Mouse (Mus musculus): ENCODE measurements at regions not wholly inside any gene's neighbourhood (a gene's known extent, or its start where the extent isn't known, plus 50 kb on each side); places are given as distances from the start of the nearest gene placed in this dataset.

DNA sequence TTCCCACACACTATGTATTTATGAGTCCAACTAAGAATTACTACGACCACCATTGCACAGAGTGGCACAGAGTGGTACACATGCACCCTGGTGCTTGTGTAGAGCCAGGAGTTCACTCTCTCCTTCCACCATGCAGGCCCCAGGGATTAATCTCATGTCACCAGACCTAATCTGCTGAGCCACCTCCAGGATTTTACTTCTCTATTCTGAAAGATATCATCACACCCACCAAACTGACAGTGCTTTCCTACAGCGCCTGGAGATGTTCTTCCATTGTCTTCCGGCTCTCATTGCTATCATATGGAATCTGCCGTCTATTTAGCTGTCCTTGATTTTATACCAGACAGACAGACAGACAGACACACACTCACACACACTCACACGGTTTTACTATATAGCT lies 71.6 kb downstream of the 1700001O22Rik start:
- H3K9ac ChIP-seq (ENCODE audit: low read length): no peak overlapping the region
- no peak overlapping the region for H3K27ac ChIP-seq (replicated peaks in 1 of 2; ENCODE audit: control insufficient read depth in 1 of 2, insufficient read depth in 1 of 2, low read depth in 2 of 2, low read length in 2 of 2)
- H3K27me3 ChIP-seq (ENCODE audit: control insufficient read depth, insufficient read depth, low read length): no peaks in the 10 kb centered on the region
- 94% methylated on average over 5 of the region's 5 CpGs for WGBS
- H3K4me2 ChIP-seq (ENCODE audit: low read length): no peak overlapping the region
- H3K9me3 ChIP-seq (ENCODE audit: control insufficient read depth, low read length): peaks cover 7% of the 10 kb centered on the region; the same call in 1 of the 2 replicates
- H3K36me3 ChIP-seq (ENCODE audit: control insufficient read depth, insufficient read depth, low read length): no peaks in the 10 kb centered on the region
- ATAC-seq (ENCODE audit: insufficient number of reproducible peaks, insufficient read depth, low FRiP score, low read depth): no peak
- peaks cover 0 to 5% of the 10 kb centered on the region in 2 experiments; a peak in 2 of 4 replicates for H3K4me1 ChIP-seq (ENCODE audit: control insufficient read depth in 2 of 2, insufficient read depth in 2 of 2, low read length in 2 of 2)
- no peak overlapping the region for H3K4me3 ChIP-seq (ENCODE audit: control insufficient read depth in 1 of 2, insufficient read depth in 1 of 2, low read depth in 1 of 2, low read length in 2 of 2)

- Histone ChIP-seq H3K27ac (replicated peaks in 1 of 2; ENCODE audit: control insufficient read depth in 1 of 2, insufficient read depth in 1 of 2, low read depth in 2 of 2, low read length in 2 of 2) (no peak overlapping the region), H3K4me3 (ENCODE audit: control insufficient read depth in 1 of 2, insufficient read depth in 1 of 2, low read depth in 1 of 2, low read length in 2 of 2) (no peak overlapping the region), H3K36me3 (ENCODE audit: control insufficient read depth, insufficient read depth, low read length) (no peaks in the 10 kb centered on the region), H3K9ac (ENCODE audit: low read length) (no peak overlapping the region), H3K9me3 (ENCODE audit: control insufficient read depth, low read length) (peaks cover 7% of the 10 kb centered on the region; the same call in 1 of the 2 replicates), H3K27me3 (ENCODE audit: control insufficient read depth, insufficient read depth, low read length) (no peaks in the 10 kb centered on the region), H3K4me2 (ENCODE audit: low read length) (no peak overlapping the region), H3K4me1 (ENCODE audit: control insufficient read depth in 2 of 2, insufficient read depth in 2 of 2, low read length in 2 of 2) (peaks cover 16 to 28% of the 10 kb centered on the region in 2 experiments)
- no peak for ATAC-seq (ENCODE audit: insufficient number of reproducible peaks, insufficient read depth, low FRiP score, low read depth)
- 91% methylated on average over 6 of the region's 6 CpGs for WGBS
These were observed 75.5 kb downstream of the 1700001O22Rik start for GRCm38 (mm10) chr2:30727948-30728347.

- no peak for ATAC-seq (ENCODE audit: insufficient number of reproducible peaks, insufficient read depth, low FRiP score, low read depth)
- no peak overlapping the region for H3K27ac ChIP-seq (replicated peaks in 1 of 2; ENCODE audit: control insufficient read depth in 1 of 2, insufficient read depth in 1 of 2, low read depth in 2 of 2, low read length in 2 of 2)
- no peaks in the 10 kb centered on the region for H3K27me3 ChIP-seq (ENCODE audit: control insufficient read depth, insufficient read depth, low read length)
- H3K4me1 ChIP-seq (ENCODE audit: control insufficient read depth in 2 of 2, insufficient read depth in 2 of 2, low read length in 2 of 2): peaks cover 34 to 49% of the 10 kb centered on the region in 2 experiments
- H3K4me2 ChIP-seq (ENCODE audit: low read length): peak overlapping the region; percentile 62
- H3K9me3 ChIP-seq (ENCODE audit: control insufficient read depth, low read length): no peaks in the 10 kb centered on the region
- WGBS: 17% methylated on average over 38 of the region's 38 CpGs
- peak overlapping the region; percentile 66 for H3K9ac ChIP-seq (ENCODE audit: low read length)
- H3K4me3 ChIP-seq (ENCODE audit: control insufficient read depth in 1 of 2, insufficient read depth in 1 of 2, low read depth in 1 of 2, low read length in 2 of 2): peak overlapping the region; percentile 17 to 34
- H3K36me3 ChIP-seq (ENCODE audit: control insufficient read depth, insufficient read depth, low read length): no peaks in the 10 kb centered on the region
These were observed 77.6 kb downstream of the 1700001O22Rik start for GRCm38 (mm10) chr2:30725601-30726489.

DNA sequence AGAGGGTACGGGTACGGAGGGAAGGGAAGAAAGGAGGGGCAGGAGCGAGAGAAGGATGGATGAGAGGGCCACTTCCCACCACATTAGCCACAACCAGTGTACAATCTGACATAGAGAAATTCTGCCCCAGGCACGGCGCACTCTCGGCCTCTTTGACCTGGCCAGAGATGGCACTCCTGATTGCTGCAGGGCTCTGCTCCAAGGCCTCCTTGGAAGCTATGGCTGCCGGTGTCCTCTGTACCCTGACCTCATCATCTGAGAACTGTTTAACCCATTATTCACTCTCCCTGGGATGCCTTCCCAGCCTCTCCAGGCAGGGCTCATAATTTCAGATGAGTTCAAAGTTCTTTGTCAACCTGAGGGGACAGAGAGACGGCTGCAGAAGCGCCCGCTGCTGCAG lies 78.3 kb downstream of the 1700001O22Rik start:
- peak overlapping the region in 1 of 2 experiments; percentile 17; a peak in 1 of 4 replicates for H3K4me3 ChIP-seq (ENCODE audit: control insufficient read depth in 1 of 2, insufficient read depth in 1 of 2, low read depth in 1 of 2, low read length in 2 of 2)
- H3K4me2 ChIP-seq (ENCODE audit: low read length): peak overlapping the region; percentile 62
- no peak overlapping the region for H3K27ac ChIP-seq (replicated peaks in 1 of 2; ENCODE audit: control insufficient read depth in 1 of 2, insufficient read depth in 1 of 2, low read depth in 2 of 2, low read length in 2 of 2)
- H3K9me3 ChIP-seq (ENCODE audit: control insufficient read depth, low read length): no peaks in the 10 kb centered on the region
- WGBS: 50% methylated on average over 10 of the region's 10 CpGs
- H3K4me1 ChIP-seq (ENCODE audit: control insufficient read depth in 2 of 2, insufficient read depth in 2 of 2, low read length in 2 of 2): peaks cover 41 to 55% of the 10 kb centered on the region in 2 experiments
- no peak for ATAC-seq (ENCODE audit: insufficient number of reproducible peaks, insufficient read depth, low FRiP score, low read depth)
- H3K27me3 ChIP-seq (ENCODE audit: control insufficient read depth, insufficient read depth, low read length): no peaks in the 10 kb centered on the region
- H3K36me3 ChIP-seq (ENCODE audit: control insufficient read depth, insufficient read depth, low read length): no peaks in the 10 kb centered on the region
- H3K9ac ChIP-seq (ENCODE audit: low read length): peak overlapping the region; percentile 66

DNA sequence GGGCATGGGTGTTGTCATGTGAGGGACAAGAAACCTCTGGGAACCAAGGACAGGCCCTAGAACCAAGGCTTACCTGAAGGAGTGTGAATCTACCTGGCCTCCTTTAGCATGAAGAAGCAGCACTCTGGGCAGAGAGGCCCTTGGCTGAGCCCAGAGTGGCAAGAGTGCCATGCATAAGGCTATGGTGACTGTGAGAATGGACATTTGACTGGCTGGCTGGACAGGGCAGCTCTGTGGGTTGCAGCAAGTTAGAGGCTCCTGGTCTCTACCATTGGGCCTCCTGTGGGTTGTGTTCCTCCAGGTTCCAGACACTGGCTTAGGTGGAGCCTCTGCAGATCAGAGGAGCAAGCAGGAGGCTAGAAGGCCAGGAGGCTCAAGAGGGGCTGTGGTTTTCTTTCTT lies 78.9 kb downstream of the 1700001O22Rik start:
- Histone ChIP-seq H3K9me3 (ENCODE audit: control insufficient read depth, low read length) (no peaks in the 10 kb centered on the region), H3K27me3 (ENCODE audit: control insufficient read depth, insufficient read depth, low read length) (no peaks in the 10 kb centered on the region), H3K9ac (ENCODE audit: low read length) (no peak overlapping the region), H3K27ac (replicated peaks in 1 of 2; ENCODE audit: control insufficient read depth in 1 of 2, insufficient read depth in 1 of 2, low read depth in 2 of 2, low read length in 2 of 2) (no peak overlapping the region), H3K4me1 (ENCODE audit: control insufficient read depth in 2 of 2, insufficient read depth in 2 of 2, low read length in 2 of 2) (peaks cover 47 to 62% of the 10 kb centered on the region in 2 experiments), H3K4me2 (ENCODE audit: low read length) (no peak overlapping the region), H3K4me3 (ENCODE audit: control insufficient read depth in 1 of 2, insufficient read depth in 1 of 2, low read depth in 1 of 2, low read length in 2 of 2) (no peak overlapping the region), H3K36me3 (ENCODE audit: control insufficient read depth, insufficient read depth, low read length) (no peaks in the 10 kb centered on the region)
- no peak for ATAC-seq (ENCODE audit: insufficient number of reproducible peaks, insufficient read depth, low FRiP score, low read depth)

GRCm38 (mm10) chr2:30723059-30723587 lies 80.3 kb downstream of the 1700001O22Rik start:
- H3K4me3 ChIP-seq (ENCODE audit: control insufficient read depth in 1 of 2, insufficient read depth in 1 of 2, low read depth in 1 of 2, low read length in 2 of 2): no peak overlapping the region
- 35% methylated on average over 10 of the region's 10 CpGs for WGBS
- H3K4me2 ChIP-seq (ENCODE audit: low read length): no peak overlapping the region
- no peak for ATAC-seq (ENCODE audit: insufficient number of reproducible peaks, insufficient read depth, low FRiP score, low read depth)
- H3K27ac ChIP-seq (replicated peaks in 1 of 2; ENCODE audit: control insufficient read depth in 1 of 2, insufficient read depth in 1 of 2, low read depth in 2 of 2, low read length in 2 of 2): peak overlapping the region; percentile 46 to 98
- H3K27me3 ChIP-seq (ENCODE audit: control insufficient read depth, insufficient read depth, low read length): no peaks in the 10 kb centered on the region
- no peaks in the 10 kb centered on the region for H3K9me3 ChIP-seq (ENCODE audit: control insufficient read depth, low read length)
- H3K4me1 ChIP-seq (ENCODE audit: control insufficient read depth in 2 of 2, insufficient read depth in 2 of 2, low read length in 2 of 2): peaks cover 56 to 74% of the 10 kb centered on the region in 2 experiments
- peak overlapping the region; percentile 76; the same call in 1 of the 2 replicates for H3K9ac ChIP-seq (ENCODE audit: low read length)
- no peaks in the 10 kb centered on the region for H3K36me3 ChIP-seq (ENCODE audit: control insufficient read depth, insufficient read depth, low read length)

- no peaks in the 10 kb centered on the region for H3K36me3 ChIP-seq (ENCODE audit: control insufficient read depth, insufficient read depth, low read length)
- no peaks in the 10 kb centered on the region for H3K27me3 ChIP-seq (ENCODE audit: control insufficient read depth, insufficient read depth, low read length)
- H3K4me3 ChIP-seq (ENCODE audit: control insufficient read depth in 1 of 2, insufficient read depth in 1 of 2, low read depth in 1 of 2, low read length in 2 of 2): no peak overlapping the region
- ATAC-seq (ENCODE audit: insufficient number of reproducible peaks, insufficient read depth, low FRiP score, low read depth): no peak
- H3K9me3 ChIP-seq (ENCODE audit: control insufficient read depth, low read length): no peaks in the 10 kb centered on the region
- peaks cover 63 to 81% of the 10 kb centered on the region in 2 experiments for H3K4me1 ChIP-seq (ENCODE audit: control insufficient read depth in 2 of 2, insufficient read depth in 2 of 2, low read length in 2 of 2)
- peak overlapping the region; percentile 46 to 98 for H3K27ac ChIP-seq (replicated peaks in 1 of 2; ENCODE audit: control insufficient read depth in 1 of 2, insufficient read depth in 1 of 2, low read depth in 2 of 2, low read length in 2 of 2)
- H3K4me2 ChIP-seq (ENCODE audit: low read length): peak overlapping the region; percentile 38
- H3K9ac ChIP-seq (ENCODE audit: low read length): peak overlapping the region; percentile 76
- WGBS: 45% methylated on average over 7 of the region's 7 CpGs
These were observed 81.0 kb downstream of the 1700001O22Rik start for GRCm38 (mm10) chr2:30722263-30723050.

All from heart, embryonic 14.5 days (tissue).